Mouse (Mus musculus): ENCODE measurements around the gene Tomm5. TPM values are rescaled to one million over a fixed set of nuclear protein-coding genes. Genes with fewer than 3 reads are reported as not detected.

The Tomm5 gene
- 126 and 132 TPM in 2 replicates for polyA plus RNA-seq (2012; rRNA removed)

GRCm38 (mm10) chr4:45107601-45108277, at the start of gene Tomm5:
TSS of gene Tomm5 (minus strand) at chr4:45108114.
- no peak within 1 kb of the TSS for H3K27ac ChIP-seq (ENCODE audit: insufficient read depth, low read length)

GRCm38 (mm10) chr4:45156433-45156832, 48.5 kb upstream of the Tomm5 start:
- TF ChIP-seq POLR2A (IDR thresholded peaks at IDR 0.05; ENCODE audit: extremely low read depth, insufficient read depth, low read length) (no peak), CTCF (IDR thresholded peaks at IDR 0.05; ENCODE audit: extremely low read depth, insufficient read depth, low read length) (no peak)
- Histone ChIP-seq H3K4me1 (ENCODE audit: control insufficient read depth, insufficient read depth, low read length) (no peaks in the 10 kb centered on the region), H3K4me3 (ENCODE audit: insufficient read depth, low read length) (no peak overlapping the region), H3K27ac (ENCODE audit: insufficient read depth, low read length) (no peak overlapping the region)

More at GRCm38 (mm10) chr4:45107601-45108277, at the start of gene Tomm5:
- H3K4me1 ChIP-seq (ENCODE audit: control insufficient read depth, insufficient read depth, low read length): peaks cover 3% of the 10 kb centered on the region; the same call in 1 of the 2 replicates
- TF ChIP-seq CTCF (IDR thresholded peaks at IDR 0.05; ENCODE audit: extremely low read depth, insufficient read depth, low read length) (peak; percentile 70), POLR2A (IDR thresholded peaks at IDR 0.05; ENCODE audit: extremely low read depth, insufficient read depth, low read length) (peak; percentile 85)
- H3K4me3 ChIP-seq (ENCODE audit: insufficient read depth, low read length): peak within 1 kb of the TSS; percentile 96

- Histone ChIP-seq H3K4me3 (ENCODE audit: insufficient read depth, low read length) (no peak overlapping the region), H3K27ac (ENCODE audit: insufficient read depth, low read length) (no peak overlapping the region)
- TF ChIP-seq POLR2A (IDR thresholded peaks at IDR 0.05; ENCODE audit: extremely low read depth, insufficient read depth, low read length) (no peak), CTCF (IDR thresholded peaks at IDR 0.05; ENCODE audit: extremely low read depth, insufficient read depth, low read length) (no peak)
These were observed 35.1 kb upstream of the Tomm5 start for GRCm38 (mm10) chr4:45143005-45143404.

GRCm38 (mm10) chr4:45142411-45142810, 34.5 kb upstream of the Tomm5 start:
- no peak overlapping the region for H3K27ac ChIP-seq (ENCODE audit: insufficient read depth, low read length)

More at GRCm38 (mm10) chr4:45143005-45143404, 35.1 kb upstream of the Tomm5 start:
- H3K4me1 ChIP-seq (ENCODE audit: control insufficient read depth, insufficient read depth, low read length): 0 out of 2 replicates have a peak, but pooled peaks cover 2% of the 10 kb centered on the region

GRCm38 (mm10) chr4:45141835-45142234, 33.9 kb upstream of the Tomm5 start:
- H3K4me3 ChIP-seq (ENCODE audit: insufficient read depth, low read length): no peak overlapping the region
- TF ChIP-seq POLR2A (IDR thresholded peaks at IDR 0.05; ENCODE audit: extremely low read depth, insufficient read depth, low read length): no peak
- no peak for TF ChIP-seq CTCF (IDR thresholded peaks at IDR 0.05; ENCODE audit: extremely low read depth, insufficient read depth, low read length)
- 0 out of 2 replicates have a peak, but pooled peaks cover 2% of the 10 kb centered on the region for H3K4me1 ChIP-seq (ENCODE audit: control insufficient read depth, insufficient read depth, low read length)
- H3K27ac ChIP-seq (ENCODE audit: insufficient read depth, low read length): no peak overlapping the region

More at GRCm38 (mm10) chr4:45142411-45142810, 34.5 kb upstream of the Tomm5 start:
- TF ChIP-seq CTCF (IDR thresholded peaks at IDR 0.05; ENCODE audit: extremely low read depth, insufficient read depth, low read length): no peak
- TF ChIP-seq POLR2A (IDR thresholded peaks at IDR 0.05; ENCODE audit: extremely low read depth, insufficient read depth, low read length): no peak
- H3K4me3 ChIP-seq (ENCODE audit: insufficient read depth, low read length): no peak overlapping the region
- 0 out of 2 replicates have a peak, but pooled peaks cover 2% of the 10 kb centered on the region for H3K4me1 ChIP-seq (ENCODE audit: control insufficient read depth, insufficient read depth, low read length)

- H3K4me3 ChIP-seq (ENCODE audit: insufficient read depth, low read length): no peak overlapping the region
- H3K4me1 ChIP-seq (ENCODE audit: control insufficient read depth, insufficient read depth, low read length): 0 out of 2 replicates have a peak, but pooled peaks cover 2% of the 10 kb centered on the region
- no peak for TF ChIP-seq CTCF (IDR thresholded peaks at IDR 0.05; ENCODE audit: extremely low read depth, insufficient read depth, low read length)
- no peak for TF ChIP-seq POLR2A (IDR thresholded peaks at IDR 0.05; ENCODE audit: extremely low read depth, insufficient read depth, low read length)
- no peak overlapping the region for H3K27ac ChIP-seq (ENCODE audit: insufficient read depth, low read length)
These were observed 29.7 kb upstream of the Tomm5 start for GRCm38 (mm10) chr4:45137636-45138035.

GRCm38 (mm10) chr4:45134471-45134870, 26.6 kb upstream of the Tomm5 start:
- H3K4me1 ChIP-seq (ENCODE audit: control insufficient read depth, insufficient read depth, low read length): no peaks in the 10 kb centered on the region
- no peak overlapping the region for H3K4me3 ChIP-seq (ENCODE audit: insufficient read depth, low read length)
- no peak overlapping the region for H3K27ac ChIP-seq (ENCODE audit: insufficient read depth, low read length)
- TF ChIP-seq CTCF (IDR thresholded peaks at IDR 0.05; ENCODE audit: extremely low read depth, insufficient read depth, low read length) (no peak), POLR2A (IDR thresholded peaks at IDR 0.05; ENCODE audit: extremely low read depth, insufficient read depth, low read length) (no peak)

- no peak overlapping the region for H3K4me3 ChIP-seq (ENCODE audit: insufficient read depth, low read length)
- H3K4me1 ChIP-seq (ENCODE audit: control insufficient read depth, insufficient read depth, low read length): no peaks in the 10 kb centered on the region
- no peak overlapping the region for H3K27ac ChIP-seq (ENCODE audit: insufficient read depth, low read length)
- TF ChIP-seq CTCF (IDR thresholded peaks at IDR 0.05; ENCODE audit: extremely low read depth, insufficient read depth, low read length) (no peak), POLR2A (IDR thresholded peaks at IDR 0.05; ENCODE audit: extremely low read depth, insufficient read depth, low read length) (no peak)
These were observed 23.1 kb upstream of the Tomm5 start for GRCm38 (mm10) chr4:45131021-45131420.

- H3K4me1 ChIP-seq (ENCODE audit: control insufficient read depth, insufficient read depth, low read length): no peaks in the 10 kb centered on the region
- no peak overlapping the region for H3K27ac ChIP-seq (ENCODE audit: insufficient read depth, low read length)
- no peak overlapping the region for H3K4me3 ChIP-seq (ENCODE audit: insufficient read depth, low read length)
- TF ChIP-seq POLR2A (IDR thresholded peaks at IDR 0.05; ENCODE audit: extremely low read depth, insufficient read depth, low read length) (no peak), CTCF (IDR thresholded peaks at IDR 0.05; ENCODE audit: extremely low read depth, insufficient read depth, low read length) (no peak)
These were observed 13.4 kb upstream of the Tomm5 start for GRCm38 (mm10) chr4:45121311-45121710.

All from cortical plate, adult 2 months (tissue).